Mouse (Mus musculus) gastrocnemius, postnatal 36 days (tissue): ENCODE results near the gene Ap5s1. TPM values are rescaled to one million over a fixed set of nuclear protein-coding genes. Genes with fewer than 3 reads are reported as not detected.
A peak's percentile ranks its signal among the peaks of the same experiment; 100 is the strongest.

Source experiments
- DNase-seq, 2 experiments: peaks; one replicate each; pipeline ENCODE4 v3.0.0; 2022
- intact Hi-C: fragments of 180-260 bp; cut with DNase I; formaldehyde crosslinking; loops from one replicate; pipeline ENCODE4 v1.15.1; 2025
- total RNA-seq, 2 experiments: library from RNA; stranded (reverse); gene quantifications; 2 replicates each; pipeline ENCODE4 v1.2.3; 2021

The Ap5s1 gene
- total RNA-seq, 2 experiments from 2014 or later = 13.9 to 15.0 TPM

DNA sequence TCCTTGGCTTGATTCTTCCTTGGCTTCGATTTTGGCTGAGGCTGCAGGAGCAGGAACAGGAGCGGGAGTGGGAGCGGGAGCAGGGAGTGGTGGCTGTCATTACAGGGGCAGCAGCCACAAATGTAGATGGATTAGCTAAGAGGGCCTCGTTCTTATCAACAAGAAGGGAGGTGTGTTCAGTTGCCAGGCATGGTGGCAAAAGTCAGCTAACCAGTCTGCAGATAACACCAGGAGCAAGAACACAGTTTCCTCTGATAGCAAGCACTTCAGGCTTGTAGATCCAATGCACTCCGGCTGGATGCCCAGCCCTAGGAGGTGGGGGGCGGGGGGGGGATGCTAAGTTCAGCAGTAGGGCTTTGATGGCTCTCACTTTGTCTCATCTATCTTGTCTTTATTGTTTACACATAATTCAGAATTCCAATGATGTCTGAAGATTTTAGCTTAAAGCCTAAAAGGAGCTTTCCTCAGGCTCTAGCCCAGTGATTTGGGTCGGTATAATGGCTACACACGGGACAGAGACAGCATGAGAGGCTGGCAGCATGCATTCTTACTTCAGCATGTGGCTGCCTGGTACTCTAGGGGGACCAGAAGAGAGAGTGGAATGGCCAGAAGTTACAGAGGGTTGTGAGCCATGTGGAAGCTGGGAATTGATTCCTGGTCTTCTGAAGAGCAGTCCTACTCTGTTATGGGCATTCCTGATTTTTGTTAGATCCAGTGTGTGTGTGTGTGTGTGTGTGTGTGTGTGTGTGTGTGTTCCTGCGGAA, 53.8 kb downstream of the Ap5s1 start:
- intact Hi-C loops = loop anchor here (10.0 kb wide), 1 partner anchor 264 kb away; no protein-coding TSS in a partner anchor

DNA sequence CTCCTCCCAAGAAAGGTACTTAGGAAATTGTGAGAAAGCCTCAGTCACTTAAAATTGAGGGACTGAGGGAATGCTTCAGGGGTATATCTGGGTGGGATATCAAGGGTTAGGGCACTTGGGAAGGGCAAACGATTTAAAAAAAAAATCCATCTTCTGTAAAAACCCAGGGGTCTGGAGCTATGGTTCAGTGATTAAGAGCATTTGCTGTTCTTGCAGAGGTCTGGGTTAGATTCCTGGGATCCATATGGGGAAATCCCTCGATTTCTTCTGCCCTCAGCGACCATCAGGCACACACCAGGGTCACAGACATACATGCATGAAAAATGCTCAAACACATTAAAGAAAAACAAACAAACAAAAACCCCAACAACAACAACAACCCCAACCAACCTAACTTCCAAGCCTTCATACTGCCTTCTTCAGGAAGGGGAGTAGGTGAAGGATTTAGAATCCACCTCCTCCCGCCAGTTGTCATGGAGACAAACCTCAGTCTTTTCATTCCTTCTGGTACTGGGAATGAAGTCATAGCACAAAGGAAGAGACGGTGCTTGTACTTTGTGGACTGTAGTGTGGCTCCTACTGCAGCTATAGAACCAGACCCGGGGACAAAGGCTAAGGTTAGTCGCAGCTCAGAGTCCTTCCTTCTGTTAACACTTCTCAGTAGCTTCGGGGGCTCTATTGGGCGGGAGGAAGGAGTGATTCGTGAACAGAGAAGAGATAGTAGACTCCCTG, 54.8 kb downstream of the Ap5s1 start:
- intact Hi-C loops = loop anchor here (10.0 kb wide), 1 partner anchor 263 kb away; no protein-coding TSS in a partner anchor

More for the DNA sequence above, 53.8 kb downstream of the Ap5s1 start:
- no peak for DNase-seq

DNA sequence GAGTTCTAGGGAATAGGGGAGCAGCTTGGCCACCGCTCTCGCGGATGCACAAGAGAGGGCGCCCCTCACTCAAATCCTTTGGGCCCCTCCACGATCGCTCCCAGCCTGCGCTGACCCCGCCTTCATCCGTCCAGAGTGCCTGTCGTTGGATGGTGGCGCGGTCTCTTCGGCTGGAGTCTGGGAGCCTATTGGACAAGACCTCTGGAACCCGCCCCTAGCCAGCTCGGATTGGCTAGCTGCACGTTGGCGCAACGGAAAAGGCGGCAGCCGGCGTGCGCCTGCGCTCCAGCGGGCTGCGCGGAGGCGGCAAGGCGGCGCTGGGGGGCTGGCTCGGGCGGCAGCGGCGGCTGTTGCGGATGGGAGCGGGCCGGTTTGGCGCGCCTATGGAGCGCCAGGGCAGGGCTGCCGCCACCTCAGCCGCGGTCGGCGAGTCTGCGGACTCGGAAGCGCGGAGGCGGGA, 55.4 kb downstream of the Ap5s1 start, which contains the start of gene Pank2:
Pank2 (plus strand) TSS at position 283 of the 460 bp plus-strand sequence.
- intact Hi-C loops = loop anchor here (10.0 kb wide), 1 partner anchor 263 kb away; no protein-coding TSS in a partner anchor
- DNase-seq = peak; percentile 93 to 97

More for the DNA sequence above, 54.8 kb downstream of the Ap5s1 start:
- DNase-seq = no peak

Other genes with a start within 250 kb of the Ap5s1 start
- 1 to 10 TPM; 1.7 to 1.8 TPM for gene Gfra4, start 164.0 kb upstream of the Ap5s1 start, total RNA-seq
- 1 to 10 TPM; 1.7 to 1.8 TPM for gene Adam33, start 143.3 kb upstream of the Ap5s1 start, total RNA-seq
- gene Siglec1, start 120.3 kb upstream of the Ap5s1 start, total RNA-seq = under 1 TPM; 0.43 to 0.76 TPM
- gene Hspa12b, start 79.8 kb upstream of the Ap5s1 start, total RNA-seq = 10 to 100 TPM in 1 of 2 experiments, 1 to 10 TPM in 1; 10.0 to 13.1 TPM
- gene Gm11037, start 73.6 kb upstream of the Ap5s1 start, total RNA-seq = not detected
- gene 1700037H04Rik, start 47.0 kb upstream of the Ap5s1 start, total RNA-seq = 1 to 10 TPM; 4.3 to 4.4 TPM
- gene Cenpb, start 27.0 kb upstream of the Ap5s1 start, total RNA-seq = 10 to 100 TPM; 63.9 to 64.3 TPM
- gene Cdc25b, start 20.1 kb upstream of the Ap5s1 start, total RNA-seq = 1 to 10 TPM; 1.8 to 2.2 TPM
- gene Spef1, start 19.8 kb upstream of the Ap5s1 start, total RNA-seq = 1 to 10 TPM; 1.2 to 2.0 TPM
- gene Mavs, start 27.0 kb downstream of the Ap5s1 start, total RNA-seq = 10 to 100 TPM; 35.9 to 58.0 TPM
- 10 to 100 TPM; 16.9 to 21.3 TPM for gene Pank2, start 55.4 kb downstream of the Ap5s1 start, total RNA-seq
- 1 to 10 TPM; 1.2 to 1.3 TPM for gene Rnf24, start 145.8 kb downstream of the Ap5s1 start, total RNA-seq